Mouse (Mus musculus) G1E-ER4 (cell line): Measurements from ENCODE around the gene Olfr67. TPM values are rescaled to one million over a fixed set of nuclear protein-coding genes. Genes with fewer than 3 reads are reported as not detected.
A peak's percentile ranks its signal among the peaks of the same experiment; 100 is the strongest.

Source experiments
- GATA1 ChIP-seq: IDR thresholded peaks from one replicate; pipeline ENCODE4 v1.8.0; 2012; ENCODE audit warnings: low read length, inconsistent platforms
- polyA plus RNA-seq: library from polyadenylated mRNA; stranded (reverse); fragments of >175 nt; gene quantifications from 2 replicates; pipeline ENCODE4 v1.2.3, GENCODE M21; 2012

Gene Olfr67
- polyA plus RNA-seq: not detected in 2 replicates

GRCm38 (mm10) chr7:103791721-103792120 lies at the start of gene Olfr67:
Gene Olfr67 (minus strand): TSS chr7:103791821.
- no peak for TF ChIP-seq GATA1

GRCm38 (mm10) chr7:103840268-103840667 lies 48.6 kb upstream of the Olfr67 start, which contains the start of gene Hbb-bh2:
Gene Hbb-bh2 (minus strand): TSS chr7:103840520.
- no peak for TF ChIP-seq GATA1

DNA sequence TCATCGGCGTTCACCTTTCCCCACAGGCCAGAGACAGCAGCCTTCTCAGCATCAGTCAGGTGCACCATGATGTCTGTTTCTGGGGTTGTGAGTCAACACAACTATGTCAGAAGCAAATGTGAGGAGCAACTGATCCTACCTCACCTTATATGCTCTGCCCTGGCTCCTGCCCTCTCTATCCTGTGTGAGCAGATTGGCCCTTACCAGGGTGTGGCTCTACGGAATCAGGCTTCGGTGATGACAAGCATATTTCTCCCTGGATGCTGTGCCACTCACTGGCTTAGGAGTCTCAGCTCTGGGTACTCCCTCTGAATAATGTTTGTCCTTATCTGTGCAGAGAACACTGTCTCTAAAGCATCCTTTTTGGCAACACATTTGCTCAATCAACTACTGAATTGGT lies 36.2 kb upstream of the Olfr67 start, which contains the start of gene Hbb-bs:
Hbb-bs (minus strand) TSS at position 289 of the 400 bp plus-strand sequence.
- TF ChIP-seq GATA1: no peak

- no peak for TF ChIP-seq GATA1
Observed at GRCm38 (mm10) chr7:103826255-103826887, 34.8 kb upstream of the Olfr67 start.

- TF ChIP-seq GATA1: no peak
Observed at GRCm38 (mm10) chr7:103825536-103826254, 34.1 kb upstream of the Olfr67 start.

DNA sequence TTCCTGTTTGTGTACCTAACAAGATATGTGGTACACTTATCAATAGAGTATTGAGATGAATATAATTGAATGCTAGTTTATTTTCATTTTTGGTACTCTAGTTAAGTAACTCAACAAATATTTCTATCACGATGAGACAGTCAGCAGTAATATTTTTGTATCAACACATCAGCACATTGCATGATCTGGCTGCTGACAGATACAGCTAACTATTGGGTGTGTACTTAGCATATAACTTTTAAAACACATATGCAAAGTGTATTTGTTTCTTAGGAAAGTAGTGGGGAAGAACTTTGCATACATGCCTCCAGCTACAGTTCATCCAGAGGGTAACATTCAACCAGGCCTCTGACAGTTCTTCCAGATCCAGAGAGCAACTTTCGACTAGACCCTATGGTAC lies 33.0 kb upstream of the Olfr67 start:
- no peak for TF ChIP-seq GATA1

DNA sequence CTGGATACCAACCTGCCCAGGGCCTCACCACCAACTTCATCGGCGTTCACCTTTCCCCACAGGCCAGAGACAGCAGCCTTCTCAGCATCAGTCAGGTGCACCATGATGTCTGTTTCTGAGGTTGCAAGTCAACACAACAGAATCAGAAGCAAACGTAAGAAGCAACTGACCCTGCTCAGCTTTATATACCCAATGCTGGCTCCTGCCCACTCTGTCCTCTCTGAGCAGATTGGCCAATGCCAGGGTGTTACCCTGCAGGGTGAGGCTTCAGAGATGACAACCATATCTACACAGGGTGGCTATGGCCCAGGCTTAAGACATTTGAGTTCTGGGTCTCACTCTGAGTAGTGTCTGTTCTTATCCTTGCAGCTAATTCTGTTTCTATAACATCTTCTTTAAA lies 22.1 kb upstream of the Olfr67 start, which contains the start of gene Hbb-bt:
Hbb-bt (minus strand) TSS at position 231 of the 400 bp plus-strand sequence.
- TF ChIP-seq GATA1: no peak

- TF ChIP-seq GATA1: peak; percentile 32
Observed at GRCm38 (mm10) chr7:103812174-103812573, 20.6 kb upstream of the Olfr67 start.

DNA sequence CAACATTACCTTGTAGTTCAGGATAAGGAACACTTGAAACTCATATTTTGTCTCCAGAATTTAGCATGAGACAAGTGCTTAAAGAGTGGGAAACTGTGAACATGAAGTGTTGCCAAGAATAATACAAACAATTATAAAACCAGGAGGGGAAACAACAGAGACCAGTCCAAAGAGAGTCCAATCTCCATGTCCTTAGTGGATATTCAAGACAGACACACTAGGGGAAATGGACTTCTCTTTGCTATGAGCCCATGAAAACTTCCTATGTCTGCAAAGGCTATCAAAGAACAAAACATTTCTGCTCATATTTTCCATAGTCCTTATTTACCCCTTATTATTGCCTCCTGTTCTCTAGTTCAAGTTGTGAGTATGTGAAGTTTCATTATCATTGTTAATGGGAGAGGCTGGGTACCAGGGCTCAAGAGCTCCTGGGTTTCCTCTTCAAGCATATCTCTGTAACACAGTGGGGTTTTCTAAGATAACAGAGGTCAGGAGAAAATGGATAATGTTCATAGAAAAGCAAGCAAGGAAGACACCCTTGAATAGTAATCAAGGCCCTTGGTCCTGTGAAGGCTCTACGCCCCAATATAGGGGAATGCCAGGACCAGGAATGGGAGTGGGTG lies 19.7 kb upstream of the Olfr67 start:
- TF ChIP-seq GATA1: peak; percentile 37

GRCm38 (mm10) chr7:103810746-103811145 lies 19.1 kb upstream of the Olfr67 start:
- no peak for TF ChIP-seq GATA1

- TF ChIP-seq GATA1: no peak
Observed at GRCm38 (mm10) chr7:103810296-103810695, 18.7 kb upstream of the Olfr67 start.

- no peak for TF ChIP-seq GATA1
Observed at GRCm38 (mm10) chr7:103809801-103810155, 18.2 kb upstream of the Olfr67 start.

DNA sequence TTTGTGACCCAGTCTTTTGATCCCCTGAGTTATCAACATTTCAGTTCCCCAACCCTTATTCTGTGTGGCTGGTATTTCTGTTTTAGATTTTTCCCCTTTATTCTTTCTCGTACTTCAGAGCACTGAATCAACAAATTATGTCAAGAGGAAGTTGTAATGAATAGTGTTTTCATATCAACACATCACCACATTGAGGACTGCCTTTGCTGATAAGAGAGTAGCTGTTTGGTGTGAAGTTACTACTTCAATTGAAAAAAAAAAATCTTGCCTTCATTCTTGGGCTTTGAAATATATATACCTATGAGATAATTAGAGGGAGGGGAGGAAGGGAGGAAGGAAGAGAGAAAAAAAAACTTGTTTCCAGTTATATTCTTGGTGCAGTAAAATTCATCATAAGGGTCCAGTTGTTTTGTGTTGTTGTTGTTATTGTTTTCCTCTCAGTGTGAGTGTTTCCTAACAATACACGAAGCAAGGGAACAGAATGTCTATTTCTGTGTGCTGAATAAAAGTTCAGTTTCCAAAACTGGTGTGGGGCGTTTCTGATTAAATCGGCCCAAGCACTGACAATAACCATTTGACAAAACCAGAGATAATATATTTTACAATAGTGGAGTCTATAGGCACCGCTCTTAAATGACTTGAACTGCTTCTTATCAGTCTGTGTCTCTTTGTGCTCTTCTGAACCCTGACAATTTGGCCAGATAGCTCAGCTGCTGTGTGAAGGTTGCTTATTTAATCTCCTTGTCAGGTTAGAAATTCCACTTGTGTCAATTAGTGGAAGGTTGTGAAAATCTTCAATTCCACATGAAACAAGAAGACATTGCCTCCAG lies 17.6 kb upstream of the Olfr67 start:
- peak; percentile 68 for TF ChIP-seq GATA1

DNA sequence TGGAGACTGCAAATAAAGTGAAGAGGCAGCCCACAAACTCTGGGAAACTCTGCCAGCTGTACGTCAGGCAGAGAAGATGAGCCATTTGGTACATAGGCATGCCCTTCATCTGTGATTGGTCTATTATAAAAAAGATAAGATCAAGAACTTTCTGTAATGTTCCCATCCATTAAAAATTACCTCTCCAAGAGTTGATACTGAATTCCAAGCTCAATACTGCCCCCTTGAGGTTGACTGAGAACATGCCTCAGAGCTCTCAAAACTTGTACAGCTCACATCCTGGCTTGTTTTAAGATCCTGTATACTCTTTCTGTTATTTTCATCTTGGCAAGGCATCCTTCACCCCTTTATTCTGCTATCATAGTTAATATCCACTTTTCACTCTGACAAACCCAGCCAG lies 15.2 kb upstream of the Olfr67 start:
- TF ChIP-seq GATA1: no peak

DNA sequence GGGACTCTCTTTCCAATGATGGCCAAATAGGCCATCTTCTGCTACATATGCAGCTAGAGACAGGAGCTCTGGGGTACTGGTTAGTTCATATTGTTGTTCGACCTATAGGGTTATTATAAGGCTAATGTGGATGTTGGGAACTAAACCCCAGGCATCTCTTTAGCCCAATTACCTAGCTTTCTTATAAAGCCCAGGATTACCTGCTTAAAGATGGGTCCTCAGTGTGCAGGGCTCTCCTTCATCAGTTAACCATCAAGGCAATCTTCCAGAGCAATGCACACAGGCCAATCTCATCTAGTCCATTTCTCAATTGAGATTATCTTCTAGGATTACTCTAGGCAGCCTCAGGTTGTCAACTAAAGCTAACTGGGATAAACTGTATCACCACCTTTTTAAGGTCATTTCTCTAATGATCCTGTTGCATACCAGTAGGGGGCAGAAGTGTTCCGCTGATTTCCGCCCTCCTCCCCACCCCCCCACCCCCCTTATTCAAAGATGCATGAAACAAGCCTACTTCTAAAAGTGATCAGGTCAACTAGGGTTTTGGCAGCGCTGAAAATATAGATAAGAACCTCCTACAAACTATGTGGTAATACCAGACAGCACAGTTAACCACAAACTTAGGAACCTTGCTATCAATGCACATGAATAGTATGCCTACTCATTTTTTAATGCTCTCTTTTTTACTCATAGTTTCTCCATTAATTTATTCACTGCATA lies 1.2 kb upstream of the Olfr67 start:
- no peak for TF ChIP-seq GATA1
